Mouse (Mus musculus) lung, embryonic 14.5 days (tissue): ENCODE measurements at regions not wholly inside any gene's neighbourhood (a gene's known extent, or its start where the extent isn't known, plus 50 kb on each side); places are given as distances from the start of the nearest gene placed in this dataset.

ENCODE experiments used
- ATAC-seq: fragments of 200-750 bp; cut with Nextera tagmentation; 2 replicates; pipeline ENCODE4 v1.8.0; 2017; ENCODE audit warnings: mild to moderate bottlenecking, moderate TSS enrichment, moderate library complexity; ENCODE audit not compliant: insufficient read depth
- DNase-seq: peaks from one replicate; pipeline ENCODE4 v3.0.0-alpha.2; 2015
- H3K27ac ChIP-seq: fragments of 300-500 bp; sonication (generic); 2 replicates; pipeline ENCODE4 v1.5.1; 2014; ENCODE audit warnings: low read depth, mild to moderate bottlenecking, moderate library complexity
- H3K27me3 ChIP-seq: fragments of 300-500 bp; sonication (generic); 2 replicates; pipeline ENCODE4 v1.6.1; 2014; ENCODE audit warnings: low read length, control low read depth; ENCODE audit not compliant: insufficient read depth
- H3K36me3 ChIP-seq: fragments of 300-500 bp; sonication (generic); 2 replicates; pipeline ENCODE4 v1.6.1; 2014; ENCODE audit warnings: control low read depth; ENCODE audit not compliant: insufficient read depth
- H3K4me1 ChIP-seq: fragments of 300-500 bp; sonication (generic); 2 replicates; pipeline ENCODE4 v1.6.1; 2014; ENCODE audit warnings: antibody characterized with exemption, control low read depth; ENCODE audit not compliant: insufficient read depth
- H3K4me2 ChIP-seq: fragments of 300-500 bp; sonication (generic); 2 replicates; pipeline ENCODE4 v1.6.1; 2014; ENCODE audit warnings: mild to moderate bottlenecking
- H3K4me3 ChIP-seq: fragments of 300-500 bp; sonication (generic); 2 replicates; pipeline ENCODE4 v1.5.1; 2014; ENCODE audit warnings: low read depth, low read length
- H3K9ac ChIP-seq: fragments of 300-500 bp; sonication (generic); 2 replicates; pipeline ENCODE4 v1.6.1; 2014
- H3K9me3 ChIP-seq: fragments of 300-500 bp; sonication (generic); 2 replicates; pipeline ENCODE4 v1.6.1; 2016; ENCODE audit warnings: low read depth, low read length, control low read depth
- CTCF ChIP-seq: IDR thresholded peaks from 2 replicates; pipeline ENCODE4 v1.5.1; 2016; ENCODE audit warnings: antibody characterized with exemption, low read depth
- WGBS: fragments of 180-500 bp; shearing (Covaris S2); extraction: QIAGEN DNeasy Blood & Tissue Kit; methylation state at CpG from one replicate; pipeline ENCODE4 v1.1.7; 2014; 5-methylcytosine and 5-hydroxymethylcytosine counted together

DNA sequence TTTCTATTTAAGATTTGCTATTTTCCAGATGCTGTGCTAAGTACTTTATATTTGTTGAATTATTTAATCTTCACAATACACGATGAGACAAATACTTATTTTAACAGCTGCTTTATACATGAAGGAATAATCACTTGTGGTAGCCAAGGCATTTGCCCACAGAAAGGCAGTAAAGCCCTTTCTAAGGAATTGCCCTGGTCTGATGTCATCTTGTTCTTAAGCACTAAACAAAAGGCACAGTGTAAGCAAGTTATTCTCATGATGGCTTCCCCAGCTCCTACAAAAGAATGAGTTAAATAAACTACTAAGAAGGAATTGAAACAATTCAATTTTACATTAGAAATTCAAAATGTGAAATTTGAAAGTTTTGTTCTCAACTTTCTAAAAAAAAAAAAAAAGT is 358.8 kb downstream of the Cenpc1 start:
- Histone ChIP-seq H3K4me2 (no peak overlapping the region), H3K9ac (no peak overlapping the region), H3K9me3 (no peaks in the 10 kb centered on the region), H3K4me1 (no peaks in the 10 kb centered on the region), H3K27me3 (no peaks in the 10 kb centered on the region), H3K36me3 (no peaks in the 10 kb centered on the region), H3K27ac (no peak overlapping the region), H3K4me3 (no peak overlapping the region)
- no peak for TF ChIP-seq CTCF
- 67% methylated on average over 1 of the region's 1 CpGs for WGBS
- DNase-seq (no peak), ATAC-seq (no peak)

DNA sequence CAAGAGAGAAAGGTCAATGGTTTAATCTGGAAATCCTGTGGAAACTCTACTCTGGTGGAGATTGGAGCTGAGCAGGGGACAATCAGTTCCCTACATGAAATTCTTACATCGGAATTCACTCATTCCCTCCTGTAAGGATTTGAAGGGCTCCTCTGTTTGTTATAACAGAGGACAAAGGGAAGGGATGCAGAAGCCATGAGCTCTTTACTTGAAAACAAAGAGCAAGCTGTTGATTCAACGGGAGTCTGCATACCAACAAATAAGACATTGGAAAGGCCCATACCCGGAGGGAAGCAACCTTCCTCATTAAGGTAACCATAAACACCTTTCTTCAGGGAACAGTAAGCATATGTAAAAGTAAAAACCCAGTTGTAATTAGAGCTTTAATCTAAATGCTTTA is 359.3 kb downstream of the Cenpc1 start:
- Histone ChIP-seq H3K9me3 (no peaks in the 10 kb centered on the region), H3K27ac (no peak overlapping the region), H3K36me3 (no peaks in the 10 kb centered on the region), H3K27me3 (no peaks in the 10 kb centered on the region), H3K4me3 (no peak overlapping the region), H3K4me1 (no peaks in the 10 kb centered on the region), H3K9ac (no peak overlapping the region), H3K4me2 (no peak overlapping the region)
- ATAC-seq, result no peak
- 48% methylated on average over 3 of the region's 3 CpGs for WGBS
- DNase-seq, result no peak
- TF ChIP-seq CTCF, result no peak

DNA sequence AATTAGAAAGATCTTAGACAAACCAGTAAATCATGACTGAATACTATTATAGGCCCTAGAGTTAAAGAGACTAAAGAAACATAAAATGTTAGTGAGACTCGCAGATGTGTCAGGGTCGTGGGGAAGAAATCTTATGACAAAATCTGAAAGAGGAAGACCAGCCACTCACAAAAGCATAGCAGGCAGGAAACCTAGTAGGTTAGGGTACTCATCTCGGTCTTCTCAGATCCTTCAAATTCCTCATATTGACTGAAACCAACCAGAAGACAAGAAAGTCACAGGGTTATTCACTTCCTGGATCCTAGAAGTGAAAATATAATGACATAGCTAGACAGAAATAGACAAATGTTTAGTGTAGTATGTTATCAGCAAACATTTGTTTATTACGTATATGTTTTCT is 387.5 kb downstream of the Cenpc1 start:
- Histone ChIP-seq H3K27ac (no peak overlapping the region), H3K9me3 (no peaks in the 10 kb centered on the region), H3K36me3 (no peaks in the 10 kb centered on the region), H3K4me3 (no peak overlapping the region), H3K27me3 (no peaks in the 10 kb centered on the region), H3K9ac (no peak overlapping the region), H3K4me2 (no peak overlapping the region), H3K4me1 (no peaks in the 10 kb centered on the region)
- WGBS, result 87% methylated on average over 4 of the region's 4 CpGs
- DNase-seq (no peak), ATAC-seq (no peak)
- no peak for TF ChIP-seq CTCF

DNA sequence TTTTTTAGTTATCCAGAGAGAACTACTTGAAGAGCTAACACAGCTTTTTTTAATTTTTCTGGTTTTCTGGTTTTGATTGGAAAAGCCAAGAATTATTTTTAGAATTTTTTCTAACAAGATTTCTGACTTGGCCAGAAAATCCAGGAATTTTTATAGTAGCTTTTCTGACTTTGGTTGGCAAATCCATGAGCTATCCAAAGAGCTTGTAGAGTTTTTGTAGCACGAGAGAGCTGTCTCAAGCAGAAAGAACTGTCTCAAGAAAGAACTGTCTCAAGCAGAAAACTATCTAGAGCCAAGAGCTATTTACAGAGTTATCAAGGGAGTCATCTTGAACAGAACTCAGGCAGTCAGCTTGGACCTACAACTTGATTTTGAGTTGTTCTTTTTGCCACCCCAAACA is 394.3 kb downstream of the Cenpc1 start:
- no peak overlapping the region for H3K27ac ChIP-seq
- 63% methylated on average over 1 of the region's 1 CpGs for WGBS
- DNase-seq, result no peak

DNA sequence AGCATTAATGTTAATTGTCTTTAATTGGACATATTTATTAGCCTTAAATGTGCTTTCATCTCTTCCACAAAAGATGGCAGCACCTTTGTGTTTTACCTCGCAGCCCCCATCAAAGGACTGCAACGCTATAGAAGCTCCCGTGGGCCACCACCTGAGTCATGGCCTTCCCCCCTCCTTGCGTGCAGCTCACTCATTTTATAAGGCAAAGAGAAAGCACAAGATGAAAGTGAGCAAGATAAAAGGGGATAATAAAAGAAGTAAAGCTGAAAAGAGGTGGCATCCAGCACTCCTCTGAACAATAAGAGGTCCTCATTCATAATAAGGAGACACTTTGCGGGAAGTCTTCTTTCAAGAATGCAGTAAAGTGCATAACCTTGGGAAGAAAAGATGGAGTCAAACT is 403.9 kb downstream of the Cenpc1 start:
- no peak for DNase-seq
- TF ChIP-seq CTCF, result no peak
- Histone ChIP-seq H3K36me3 (no peaks in the 10 kb centered on the region), H3K4me1 (no peaks in the 10 kb centered on the region), H3K27ac (no peak overlapping the region), H3K9me3 (no peaks in the 10 kb centered on the region), H3K4me3 (no peak overlapping the region), H3K4me2 (no peak overlapping the region), H3K9ac (no peak overlapping the region), H3K27me3 (no peaks in the 10 kb centered on the region)
- 84% methylated on average over 5 of the region's 5 CpGs for WGBS
- no peak for ATAC-seq

More for the DNA sequence above, 394.3 kb downstream of the Cenpc1 start:
- no peaks in the 10 kb centered on the region for H3K36me3 ChIP-seq
- no peak overlapping the region for H3K9ac ChIP-seq
- no peaks in the 10 kb centered on the region for H3K9me3 ChIP-seq
- no peaks in the 10 kb centered on the region for H3K27me3 ChIP-seq
- ATAC-seq, result no peak
- no peak overlapping the region for H3K4me2 ChIP-seq
- TF ChIP-seq CTCF, result no peak
- no peaks in the 10 kb centered on the region for H3K4me1 ChIP-seq
- no peak overlapping the region for H3K4me3 ChIP-seq

DNA sequence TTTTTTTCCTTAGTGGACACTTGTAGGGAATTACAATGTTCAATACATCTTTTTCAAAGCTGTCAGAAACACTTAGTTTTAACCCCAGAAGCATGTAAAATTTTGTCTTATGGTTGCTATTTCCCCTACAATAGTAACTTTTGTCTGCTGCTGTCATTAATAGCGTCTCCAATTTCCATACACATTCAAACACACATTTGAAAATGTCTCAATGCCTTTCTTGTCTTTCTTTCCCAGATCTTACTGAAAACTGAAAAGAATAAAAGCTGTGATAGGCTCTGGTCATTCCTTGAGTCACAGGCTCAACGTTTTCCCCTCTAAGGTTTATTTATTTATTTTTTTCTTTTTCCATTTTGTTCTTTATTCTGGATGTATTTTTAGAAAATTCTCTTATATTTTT is 444.3 kb downstream of the Cenpc1 start:
- Histone ChIP-seq H3K36me3 (no peaks in the 10 kb centered on the region), H3K9ac (no peak overlapping the region), H3K27me3 (no peaks in the 10 kb centered on the region), H3K4me1 (no peaks in the 10 kb centered on the region), H3K27ac (no peak overlapping the region), H3K4me2 (no peak overlapping the region), H3K4me3 (no peak overlapping the region), H3K9me3 (no peaks in the 10 kb centered on the region)
- DNase-seq (no peak), ATAC-seq (no peak)
- TF ChIP-seq CTCF, result no peak
- 72% methylated on average over 2 of the region's 2 CpGs for WGBS

DNA sequence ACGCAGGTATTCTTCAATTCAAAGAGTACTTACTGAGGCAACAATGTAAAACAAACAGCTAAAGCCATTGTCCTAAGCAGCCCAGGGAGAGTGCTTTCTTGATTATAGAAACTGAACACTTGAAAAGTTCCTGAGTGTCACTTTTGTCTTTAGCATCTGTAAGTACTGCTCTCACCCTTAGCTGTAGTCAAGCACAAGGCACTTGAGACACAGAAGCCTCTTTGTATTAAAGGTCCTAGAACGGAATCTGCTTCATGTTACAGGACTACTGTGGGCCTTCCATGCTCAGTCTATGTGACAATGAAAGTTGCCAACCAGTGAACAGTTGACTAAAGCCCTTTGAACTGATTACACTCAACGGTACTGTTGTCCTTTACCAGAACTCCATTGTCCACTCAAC is 450.6 kb downstream of the Cenpc1 start:
- WGBS, result 64% methylated on average over 3 of the region's 3 CpGs
- no peak overlapping the region for H3K4me3 ChIP-seq
- H3K4me1 ChIP-seq, result no peaks in the 10 kb centered on the region
- no peaks in the 10 kb centered on the region for H3K27me3 ChIP-seq
- peak; percentile 69 for ATAC-seq
- no peaks in the 10 kb centered on the region for H3K9me3 ChIP-seq
- no peak overlapping the region for H3K27ac ChIP-seq
- TF ChIP-seq CTCF, result no peak
- H3K36me3 ChIP-seq, result no peaks in the 10 kb centered on the region
- H3K9ac ChIP-seq, result no peak overlapping the region
- no peak overlapping the region for H3K4me2 ChIP-seq
- peak; percentile 35 for DNase-seq

DNA sequence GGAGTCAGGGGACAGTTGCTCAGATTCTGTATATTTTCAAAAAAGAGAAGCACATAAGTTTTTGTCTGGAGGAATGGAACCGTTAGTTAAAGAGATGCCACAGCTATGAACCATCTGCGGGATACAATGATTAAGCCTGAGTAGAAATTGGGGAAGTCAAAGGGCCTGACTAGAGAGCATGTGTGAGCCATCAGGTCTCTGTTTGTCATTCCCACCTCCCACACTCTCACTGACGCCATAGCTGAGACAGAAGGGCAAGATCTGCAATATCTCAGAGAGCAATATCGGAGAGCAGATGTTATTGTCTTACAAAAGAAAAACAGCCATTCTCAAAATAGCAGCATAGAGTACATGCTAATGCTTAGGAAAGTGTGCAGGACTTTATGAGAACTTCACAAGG is 452.8 kb downstream of the Cenpc1 start:
- TF ChIP-seq CTCF, result no peak
- no peak overlapping the region for H3K27ac ChIP-seq
- no peaks in the 10 kb centered on the region for H3K27me3 ChIP-seq
- H3K4me2 ChIP-seq, result no peak overlapping the region
- H3K4me3 ChIP-seq, result no peak overlapping the region
- ATAC-seq, result peak; percentile 97
- DNase-seq, result peak; percentile 80
- no peaks in the 10 kb centered on the region for H3K36me3 ChIP-seq
- 36% methylated on average over 4 of the region's 4 CpGs for WGBS
- no peaks in the 10 kb centered on the region for H3K9me3 ChIP-seq
- no peak overlapping the region for H3K9ac ChIP-seq
- no peaks in the 10 kb centered on the region for H3K4me1 ChIP-seq
